Mouse (Mus musculus) common myeloid progenitor, adult 5-6 weeks (primary cell): ENCODE data around the gene Rai1. TPM values are rescaled to one million over a fixed set of nuclear protein-coding genes. Genes with fewer than 3 reads are reported as not detected.

Experiments used
- ATAC-seq: replicated peaks from 2 replicates; pipeline ENCODE4 v1.8.0; 2016; ENCODE audit warnings: low read depth, mild to moderate bottlenecking, moderate TSS enrichment, inconsistent platforms; ENCODE audit not compliant: poor library complexity, severe bottlenecking
- total RNA-seq: library from RNA; stranded (forward); fragments of 200-1000, 187-1606 nt; gene quantifications from 2 replicates; pipeline ENCODE4 v1.2.3, GENCODE M21; 2017

Rai1 gene
- total RNA-seq, 1 experiment from 2014 or later, result 21.1 TPM

GRCm38 (mm10) chr11:60233235-60233634, 128.4 kb downstream of the Rai1 start:
- ATAC-seq, result no peak

GRCm38 (mm10) chr11:60235351-60235750, 130.5 kb downstream of the Rai1 start:
- ATAC-seq, result no peak

GRCm38 (mm10) chr11:60240509-60240908, 135.7 kb downstream of the Rai1 start:
- no peak for ATAC-seq

- ATAC-seq, result no peak
These were observed 139.8 kb downstream of the Rai1 start for GRCm38 (mm10) chr11:60244503-60245143.

GRCm38 (mm10) chr11:60246077-60246476, 141.3 kb downstream of the Rai1 start:
- ATAC-seq, result no peak

- no peak for ATAC-seq
These were observed 143.1 kb downstream of the Rai1 start for GRCm38 (mm10) chr11:60247753-60248550.

Other genes starting within 250 kb of the Rai1 start
- 28.1 and 29.6 TPM in 2 replicates for gene Med9, start 156.8 kb upstream of the Rai1 start, total RNA-seq
- 0.91 and 1.2 TPM in 2 replicates for gene Rasd1, start 140.1 kb upstream of the Rai1 start, total RNA-seq
- gene Pemt, start 58.5 kb upstream of the Rai1 start, total RNA-seq, result 0.92 and 5.6 TPM in 2 replicates
- gene Srebf1, start 117.6 kb downstream of the Rai1 start, total RNA-seq, result 32.9 and 58.8 TPM in 2 replicates
- 3.2 and 7.1 TPM in 2 replicates for gene Tom1l2, start 247.9 kb downstream of the Rai1 start, total RNA-seq
- gene Drc3, start 248.3 kb downstream of the Rai1 start, total RNA-seq, result 1.6 TPM in 1 of 2 replicates, not detected in the other